Mouse (Mus musculus): Measurements from ENCODE around the gene Shmt2. TPM values are rescaled to one million over a fixed set of nuclear protein-coding genes. Genes with fewer than 3 reads are reported as not detected.
A peak's percentile ranks its signal among the peaks of the same experiment; 100 is the strongest.

Gene Shmt2
- polyA plus RNA-seq, 1 experiment from 2014 or later: 127 TPM

GRCm38 (mm10) chr10:127492118-127492517 is 30.1 kb downstream of the Shmt2 start:
- no peak for ATAC-seq (replicated peaks; ENCODE audit: extremely low read depth, insufficient read depth, low FRiP score)
- Histone ChIP-seq H3K27ac (ENCODE audit: low read length) (no peak overlapping the region), H3K36me3 (ENCODE audit: control insufficient read depth, insufficient read depth) (peaks cover 49% of the 10 kb centered on the region), H3K4me2 (ENCODE audit: low read depth, low read length) (no peak overlapping the region), H3K4me3 (ENCODE audit: low read length) (no peak overlapping the region), H3K27me3 (ENCODE audit: control insufficient read depth, insufficient read depth, low read length) (no peaks in the 10 kb centered on the region), H3K9me3 (replicated peaks; ENCODE audit: control insufficient read depth, low read length) (no peaks in the 10 kb centered on the region), H3K4me1 (ENCODE audit: control insufficient read depth, insufficient read depth, low read length) (no peaks in the 10 kb centered on the region), H3K9ac (ENCODE audit: low read length) (no peak overlapping the region)
- 67% methylated on average over 3 of the region's 3 CpGs for WGBS

DNA sequence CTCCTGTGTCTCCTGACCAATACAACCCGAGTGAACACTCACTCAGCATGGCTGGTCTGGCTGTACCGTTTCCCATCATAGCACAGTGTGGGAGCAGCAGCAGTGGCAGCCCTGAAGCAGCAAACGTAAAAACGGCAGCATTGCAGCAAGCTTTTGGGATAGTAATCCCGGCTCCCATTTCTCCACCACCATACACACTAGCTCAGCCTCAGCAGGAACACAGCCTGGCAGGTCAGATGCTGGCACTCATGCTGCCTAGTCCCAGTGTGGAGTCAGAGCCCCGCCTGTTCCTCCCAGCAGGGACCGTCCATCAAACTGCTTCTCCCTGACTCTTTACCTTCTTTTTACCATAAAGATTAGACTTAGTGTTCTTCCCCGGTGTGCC is 31.1 kb downstream of the Shmt2 start:
- Histone ChIP-seq H3K4me1 (ENCODE audit: control insufficient read depth, insufficient read depth, low read length) (no peaks in the 10 kb centered on the region), H3K4me2 (ENCODE audit: low read depth, low read length) (no peak overlapping the region), H3K4me3 (ENCODE audit: low read length) (no peak overlapping the region), H3K9me3 (replicated peaks; ENCODE audit: control insufficient read depth, low read length) (no peaks in the 10 kb centered on the region), H3K27ac (ENCODE audit: low read length) (no peak overlapping the region), H3K27me3 (ENCODE audit: control insufficient read depth, insufficient read depth, low read length) (no peaks in the 10 kb centered on the region), H3K9ac (ENCODE audit: low read length) (no peak overlapping the region), H3K36me3 (ENCODE audit: control insufficient read depth, insufficient read depth) (peaks cover 41% of the 10 kb centered on the region)
- ATAC-seq (replicated peaks; ENCODE audit: extremely low read depth, insufficient read depth, low FRiP score): no peak
- WGBS: 77% methylated on average over 8 of the region's 8 CpGs

DNA sequence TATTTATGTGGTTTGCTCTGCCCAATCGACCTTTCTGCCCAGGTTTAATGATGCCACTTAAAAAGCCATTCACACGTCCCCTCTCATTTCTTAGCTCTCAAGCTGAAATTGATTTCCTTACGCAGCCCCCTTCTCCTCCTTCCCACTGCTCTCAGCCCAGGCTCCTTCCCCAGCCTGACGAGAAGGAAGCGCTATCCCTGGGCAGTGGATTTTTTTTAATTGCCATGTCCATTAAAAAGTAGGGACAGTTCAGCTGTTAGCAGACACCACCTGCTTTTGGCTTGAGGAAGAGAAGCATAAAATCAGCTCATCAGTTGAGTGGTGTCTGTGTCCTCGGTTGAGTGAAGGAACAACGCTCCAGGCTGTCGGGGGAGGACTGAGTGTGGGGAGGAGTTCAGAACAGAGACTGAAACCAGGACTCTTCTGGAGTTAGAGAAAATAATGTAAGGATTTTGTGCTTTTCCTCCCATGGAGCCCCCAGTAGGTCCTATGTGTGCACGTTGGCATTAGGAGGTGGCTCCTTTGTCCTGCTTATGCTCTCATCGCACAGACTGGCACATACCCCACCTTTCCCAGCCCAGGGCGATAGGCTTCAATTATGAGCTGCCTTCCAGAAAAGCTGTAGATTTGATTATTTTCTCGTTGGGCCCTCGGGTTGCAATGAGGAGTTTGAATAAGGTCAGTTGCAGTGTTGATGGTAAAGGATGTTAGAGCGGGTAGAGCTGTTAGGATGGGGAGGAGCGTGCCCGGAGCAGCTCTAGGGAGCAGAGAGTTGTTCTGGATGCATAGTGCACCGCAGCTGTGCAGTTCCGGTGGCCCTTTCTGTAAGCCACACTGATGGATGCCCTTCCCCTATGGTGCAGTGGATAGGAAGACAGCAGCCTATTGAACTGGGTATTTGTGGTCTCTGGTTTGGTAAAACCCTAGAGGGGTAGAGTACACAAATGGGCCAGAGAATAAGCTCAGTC is 31.8 kb downstream of the Shmt2 start:
- WGBS: 86% methylated on average over 18 of the region's 18 CpGs
- peaks cover 40% of the 10 kb centered on the region for H3K36me3 ChIP-seq (ENCODE audit: control insufficient read depth, insufficient read depth)
- H3K9ac ChIP-seq (ENCODE audit: low read length): no peak overlapping the region
- ATAC-seq (replicated peaks; ENCODE audit: extremely low read depth, insufficient read depth, low FRiP score): no peak
- no peaks in the 10 kb centered on the region for H3K27me3 ChIP-seq (ENCODE audit: control insufficient read depth, insufficient read depth, low read length)
- H3K4me2 ChIP-seq (ENCODE audit: low read depth, low read length): no peak overlapping the region
- H3K4me1 ChIP-seq (ENCODE audit: control insufficient read depth, insufficient read depth, low read length): no peaks in the 10 kb centered on the region
- no peak overlapping the region for H3K4me3 ChIP-seq (ENCODE audit: low read length)
- H3K9me3 ChIP-seq (replicated peaks; ENCODE audit: control insufficient read depth, low read length): no peaks in the 10 kb centered on the region
- no peak overlapping the region for H3K27ac ChIP-seq (ENCODE audit: low read length)

- H3K36me3 ChIP-seq (ENCODE audit: control insufficient read depth, insufficient read depth): peaks cover 39% of the 10 kb centered on the region
- ATAC-seq (replicated peaks; ENCODE audit: extremely low read depth, insufficient read depth, low FRiP score): no peak
- H3K4me3 ChIP-seq (ENCODE audit: low read length): no peak overlapping the region
- H3K9me3 ChIP-seq (replicated peaks; ENCODE audit: control insufficient read depth, low read length): no peaks in the 10 kb centered on the region
- H3K27ac ChIP-seq (ENCODE audit: low read length): no peak overlapping the region
- no peak overlapping the region for H3K4me2 ChIP-seq (ENCODE audit: low read depth, low read length)
- H3K27me3 ChIP-seq (ENCODE audit: control insufficient read depth, insufficient read depth, low read length): no peaks in the 10 kb centered on the region
- WGBS: 86% methylated on average over 7 of the region's 7 CpGs
- H3K9ac ChIP-seq (ENCODE audit: low read length): no peak overlapping the region
- no peaks in the 10 kb centered on the region for H3K4me1 ChIP-seq (ENCODE audit: control insufficient read depth, insufficient read depth, low read length)
Observed at GRCm38 (mm10) chr10:127488856-127489255, 33.4 kb downstream of the Shmt2 start.

DNA sequence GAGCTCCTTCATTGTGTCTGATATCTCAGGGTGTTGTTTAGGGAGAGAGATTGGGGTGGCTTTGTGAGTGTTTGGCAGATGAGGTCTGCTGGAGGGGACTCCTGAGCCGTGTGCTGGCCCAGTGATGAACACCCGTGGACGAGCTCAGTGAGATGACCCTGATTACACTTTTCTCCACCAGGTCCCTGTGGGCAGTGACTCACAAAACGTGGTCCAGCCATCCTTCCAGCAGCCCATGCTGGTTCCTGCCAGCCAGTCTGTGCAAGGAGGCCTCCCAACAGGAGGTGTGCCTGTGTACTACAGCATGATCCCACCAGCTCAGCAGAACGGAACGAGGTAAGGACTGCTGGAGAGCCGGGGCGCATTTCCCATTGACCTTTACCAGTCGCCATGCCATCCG is 37.0 kb downstream of the Shmt2 start:
- no peak overlapping the region for H3K9ac ChIP-seq (ENCODE audit: low read length)
- H3K4me2 ChIP-seq (ENCODE audit: low read depth, low read length): no peak overlapping the region
- no peak overlapping the region for H3K27ac ChIP-seq (ENCODE audit: low read length)
- no peaks in the 10 kb centered on the region for H3K4me1 ChIP-seq (ENCODE audit: control insufficient read depth, insufficient read depth, low read length)
- H3K4me3 ChIP-seq (ENCODE audit: low read length): no peak overlapping the region
- WGBS: 81% methylated on average over 10 of the region's 10 CpGs
- no peaks in the 10 kb centered on the region for H3K9me3 ChIP-seq (replicated peaks; ENCODE audit: control insufficient read depth, low read length)
- H3K36me3 ChIP-seq (ENCODE audit: control insufficient read depth, insufficient read depth): peaks cover 30% of the 10 kb centered on the region
- no peaks in the 10 kb centered on the region for H3K27me3 ChIP-seq (ENCODE audit: control insufficient read depth, insufficient read depth, low read length)
- no peak for ATAC-seq (replicated peaks; ENCODE audit: extremely low read depth, insufficient read depth, low FRiP score)

GRCm38 (mm10) chr10:127480833-127481813 is 41.1 kb downstream of the Shmt2 start:
- Histone ChIP-seq H3K36me3 (ENCODE audit: control insufficient read depth, insufficient read depth) (peaks cover 28% of the 10 kb centered on the region; the same call in 1 of the 2 replicates), H3K27ac (ENCODE audit: low read length) (no peak overlapping the region; the same call in 1 of the 2 replicates), H3K4me1 (ENCODE audit: control insufficient read depth, insufficient read depth, low read length) (no peaks in the 10 kb centered on the region), H3K9ac (ENCODE audit: low read length) (no peak overlapping the region), H3K4me2 (ENCODE audit: low read depth, low read length) (no peak overlapping the region), H3K27me3 (ENCODE audit: control insufficient read depth, insufficient read depth, low read length) (no peaks in the 10 kb centered on the region), H3K9me3 (replicated peaks; ENCODE audit: control insufficient read depth, low read length) (no peaks in the 10 kb centered on the region), H3K4me3 (ENCODE audit: low read length) (no peak overlapping the region)
- 72% methylated on average over 19 of the region's 19 CpGs for WGBS
- ATAC-seq (replicated peaks; ENCODE audit: extremely low read depth, insufficient read depth, low FRiP score): peak; percentile 47; the same call in 1 of the 2 replicates

DNA sequence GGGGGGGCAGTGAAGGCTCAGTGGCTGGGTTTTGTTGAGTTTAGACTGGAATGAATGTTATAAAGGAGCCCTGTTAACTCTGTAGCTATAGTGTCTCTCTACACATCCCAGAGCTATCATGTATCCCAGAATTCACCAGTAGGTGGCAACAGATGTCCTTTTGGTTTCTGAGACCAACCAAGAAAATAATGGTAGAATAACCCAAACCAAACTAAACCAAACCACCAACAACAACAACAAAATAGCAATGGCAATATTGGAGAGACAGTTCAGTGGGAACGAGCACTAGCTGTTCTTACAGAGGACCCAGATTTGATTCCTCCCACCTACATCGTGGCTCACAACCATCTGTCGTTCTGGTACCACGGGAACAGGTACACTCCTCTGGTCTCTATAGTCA is 43.1 kb downstream of the Shmt2 start:
- Histone ChIP-seq H3K4me2 (ENCODE audit: low read depth, low read length) (no peak overlapping the region), H3K27ac (ENCODE audit: low read length) (no peak overlapping the region), H3K4me1 (ENCODE audit: control insufficient read depth, insufficient read depth, low read length) (no peaks in the 10 kb centered on the region), H3K36me3 (ENCODE audit: control insufficient read depth, insufficient read depth) (peaks cover 23% of the 10 kb centered on the region; the same call in 1 of the 2 replicates), H3K4me3 (ENCODE audit: low read length) (no peak overlapping the region), H3K9me3 (replicated peaks; ENCODE audit: control insufficient read depth, low read length) (no peaks in the 10 kb centered on the region), H3K27me3 (ENCODE audit: control insufficient read depth, insufficient read depth, low read length) (no peaks in the 10 kb centered on the region), H3K9ac (ENCODE audit: low read length) (no peak overlapping the region)
- 92% methylated on average over 4 of the region's 4 CpGs for WGBS
- ATAC-seq (replicated peaks; ENCODE audit: extremely low read depth, insufficient read depth, low FRiP score): no peak

GRCm38 (mm10) chr10:127477301-127477700 is 44.9 kb downstream of the Shmt2 start:
- Histone ChIP-seq H3K4me1 (ENCODE audit: control insufficient read depth, insufficient read depth, low read length) (peaks cover 7% of the 10 kb centered on the region), H3K9ac (ENCODE audit: low read length) (no peak overlapping the region), H3K4me3 (ENCODE audit: low read length) (no peak overlapping the region), H3K27ac (ENCODE audit: low read length) (no peak overlapping the region), H3K9me3 (replicated peaks; ENCODE audit: control insufficient read depth, low read length) (no peaks in the 10 kb centered on the region), H3K36me3 (ENCODE audit: control insufficient read depth, insufficient read depth) (peaks cover 18% of the 10 kb centered on the region; the same call in 1 of the 2 replicates), H3K27me3 (ENCODE audit: control insufficient read depth, insufficient read depth, low read length) (no peaks in the 10 kb centered on the region), H3K4me2 (ENCODE audit: low read depth, low read length) (no peak overlapping the region)
- no peak for ATAC-seq (replicated peaks; ENCODE audit: extremely low read depth, insufficient read depth, low FRiP score)
- WGBS: 83% methylated on average over 7 of the region's 7 CpGs

Data from heart, embryonic 16.5 days (tissue).